Mouse (Mus musculus): ENCODE data around the gene Cdc5l. TPM values are rescaled to one million over a fixed set of nuclear protein-coding genes. Genes with fewer than 3 reads are reported as not detected.

Cdc5l gene
- total RNA-seq, 2 experiments from 2014 or later: 32.9 to 33.3 TPM

- no peak for DNase-seq
Measured at GRCm38 (mm10) chr17:45370535-45370934, 63.0 kb downstream of the Cdc5l start.

GRCm38 (mm10) chr17:45364871-45365270, 68.7 kb downstream of the Cdc5l start:
- DNase-seq: peak; percentile 27

GRCm38 (mm10) chr17:45360950-45361349, 72.6 kb downstream of the Cdc5l start:
- no peak for DNase-seq

- DNase-seq: peak; percentile 55
Measured at GRCm38 (mm10) chr17:45359443-45359842, 74.1 kb downstream of the Cdc5l start.

- no peak for DNase-seq
Measured at GRCm38 (mm10) chr17:45356431-45356830, 77.1 kb downstream of the Cdc5l start.

- DNase-seq: no peak
Measured at GRCm38 (mm10) chr17:45347951-45348350, 85.6 kb downstream of the Cdc5l start.

Other genes with a start within 250 kb of the Cdc5l start
- gene Spats1, start 41.7 kb upstream of the Cdc5l start, total RNA-seq (2021): not detected
- gene Aars2, start 73.1 kb upstream of the Cdc5l start, total RNA-seq (2021): 10 to 100 TPM; 13.5 to 13.8 TPM
- not detected for gene Tcte1, start 89.7 kb upstream of the Cdc5l start, total RNA-seq (2021)
- not detected for gene Tmem151b, start 115.9 kb upstream of the Cdc5l start, total RNA-seq (2021)
- gene Nfkbie, start 122.0 kb upstream of the Cdc5l start, total RNA-seq (2021): under 1 TPM; 0.48 to 0.69 TPM
- gene Slc35b2, start 130.1 kb upstream of the Cdc5l start, total RNA-seq (2021): 10 to 100 TPM; 17.5 to 21.5 TPM
- gene Hsp90ab1, start 139.5 kb upstream of the Cdc5l start, total RNA-seq (2021): 100 to 1,000 TPM; 839 to 859 TPM
- gene Slc29a1, start 165.9 kb upstream of the Cdc5l start, total RNA-seq (2021): 10 to 100 TPM; 41.4 to 42.2 TPM
- gene Mymx, start 168.4 kb upstream of the Cdc5l start, total RNA-seq (2021): 1 to 10 TPM in 1 of 2 experiments, under 1 TPM in 1; 0.36 to 1.4 TPM
- gene Capn11, start 225.6 kb upstream of the Cdc5l start, total RNA-seq (2021): under 1 TPM; 0.13 to 0.59 TPM

Measured in gastrocnemius, postnatal 25 days (tissue).